Mouse (Mus musculus) heart, embryonic 11.5 days (tissue): ENCODE measurements at regions not wholly inside any gene's neighbourhood (a gene's known extent, or its start where the extent isn't known, plus 50 kb on each side); places are given as distances from the start of the nearest gene placed in this dataset.

Experiments used
- ATAC-seq: fragments of 200-750 bp; cut with Nextera tagmentation; replicated peaks from 2 replicates; pipeline ENCODE4 v1.8.0; 2017; ENCODE audit warnings: moderate library complexity; ENCODE audit not compliant: insufficient number of reproducible peaks, low FRiP score, low TSS enrichment
- H3K27ac ChIP-seq: fragments of 300-500 bp; sonication (generic); 2 replicates; pipeline ENCODE4 v1.5.1; 2014; ENCODE audit warnings: mild to moderate bottlenecking, low read depth, low read length
- H3K27me3 ChIP-seq: fragments of 300-500 bp; sonication (generic); 2 replicates; pipeline ENCODE4 v1.6.1; 2014; ENCODE audit warnings: mild to moderate bottlenecking, low read length, mixed read lengths; ENCODE audit not compliant: control insufficient read depth, insufficient read depth
- H3K36me3 ChIP-seq: fragments of 300-500 bp; sonication (generic); 2 replicates; pipeline ENCODE4 v1.6.1; 2014; ENCODE audit warnings: mild to moderate bottlenecking, low read length, moderate library complexity, mixed read lengths; ENCODE audit not compliant: control insufficient read depth, insufficient read depth
- H3K4me1 ChIP-seq: fragments of 300-500 bp; sonication (generic); 2 replicates; pipeline ENCODE4 v1.6.1; 2014; ENCODE audit warnings: low read length; ENCODE audit not compliant: control insufficient read depth, insufficient read depth
- H3K4me2 ChIP-seq: fragments of 300-500 bp; sonication (generic); 2 replicates; pipeline ENCODE4 v1.6.1; 2014; ENCODE audit warnings: mild to moderate bottlenecking, moderate library complexity
- H3K4me3 ChIP-seq: fragments of 300-500 bp; sonication (generic); 2 replicates; pipeline ENCODE4 v1.5.1; 2014; ENCODE audit warnings: low read depth, low read length
- H3K9ac ChIP-seq: fragments of 300-500 bp; sonication (generic); 2 replicates; pipeline ENCODE4 v1.6.1; 2014; ENCODE audit warnings: mild to moderate bottlenecking, low read depth, low read length, moderate library complexity
- H3K9me3 ChIP-seq: fragments of 300-500 bp; sonication (generic); replicated peaks from 2 replicates; pipeline ENCODE4 v1.6.1; 2016; ENCODE audit warnings: low read length; ENCODE audit not compliant: control insufficient read depth
- WGBS: fragments of 180-500 bp; shearing (Covaris S2); extraction: QIAGEN DNeasy Blood & Tissue Kit; methylation state at CpG from one replicate; pipeline ENCODE4 v1.1.7; 2014; ENCODE audit not compliant: insufficient replicate concordance; 5-methylcytosine and 5-hydroxymethylcytosine counted together

GRCm38 (mm10) chr1:128830671-128831240 is 238.7 kb upstream of the Cxcr4 start:
- H3K4me1 ChIP-seq: no peaks in the 10 kb centered on the region
- no peaks in the 10 kb centered on the region for H3K36me3 ChIP-seq
- H3K4me2 ChIP-seq: no peak overlapping the region
- no peak overlapping the region for H3K9ac ChIP-seq
- no peak overlapping the region for H3K4me3 ChIP-seq
- no peak overlapping the region for H3K27ac ChIP-seq
- WGBS: 84% methylated on average over 8 of the region's 8 CpGs
- no peak for ATAC-seq
- no peaks in the 10 kb centered on the region for H3K27me3 ChIP-seq
- no peaks in the 10 kb centered on the region for H3K9me3 ChIP-seq

- Histone ChIP-seq H3K27ac (no peak overlapping the region), H3K4me3 (no peak overlapping the region), H3K9me3 (no peaks in the 10 kb centered on the region), H3K36me3 (no peaks in the 10 kb centered on the region), H3K4me1 (no peaks in the 10 kb centered on the region), H3K9ac (no peak overlapping the region), H3K4me2 (no peak overlapping the region), H3K27me3 (no peaks in the 10 kb centered on the region)
- WGBS: 36% methylated on average over 2 of the region's 2 CpGs
- no peak for ATAC-seq
Observed at GRCm38 (mm10) chr1:128829536-128829935, 237.4 kb upstream of the Cxcr4 start.

- Histone ChIP-seq H3K9me3 (no peaks in the 10 kb centered on the region), H3K4me3 (no peak overlapping the region), H3K27ac (no peak overlapping the region), H3K4me2 (no peak overlapping the region), H3K27me3 (no peaks in the 10 kb centered on the region), H3K4me1 (no peaks in the 10 kb centered on the region), H3K36me3 (no peaks in the 10 kb centered on the region), H3K9ac (no peak overlapping the region)
- no peak for ATAC-seq
- 86% methylated on average over 11 of the region's 11 CpGs for WGBS
Observed at GRCm38 (mm10) chr1:128826419-128826818, 234.3 kb upstream of the Cxcr4 start.

- 67% methylated on average over 11 of the region's 11 CpGs for whole genome bisulfite sequencing
- Histone ChIP-seq H3K4me1 (no peaks in the 10 kb centered on the region), H3K27me3 (no peaks in the 10 kb centered on the region), H3K9ac (no peak overlapping the region), H3K4me2 (no peak overlapping the region), H3K4me3 (no peak overlapping the region), H3K9me3 (no peaks in the 10 kb centered on the region), H3K36me3 (no peaks in the 10 kb centered on the region), H3K27ac (no peak overlapping the region)
- no peak for ATAC-seq
Observed at GRCm38 (mm10) chr1:128824916-128825683, 233.0 kb upstream of the Cxcr4 start.

- 9% methylated on average over 8 of the region's 8 CpGs for WGBS
- no peak for ATAC-seq
- H3K27ac ChIP-seq: no peak overlapping the region
Observed at GRCm38 (mm10) chr1:128824235-128824634, 232.1 kb upstream of the Cxcr4 start.

GRCm38 (mm10) chr1:128821991-128822390 is 229.9 kb upstream of the Cxcr4 start:
- H3K4me2 ChIP-seq: no peak overlapping the region
- H3K9ac ChIP-seq: no peak overlapping the region
- H3K4me3 ChIP-seq: no peak overlapping the region
- H3K27me3 ChIP-seq: no peaks in the 10 kb centered on the region
- H3K27ac ChIP-seq: no peak overlapping the region
- no peaks in the 10 kb centered on the region for H3K4me1 ChIP-seq
- no peaks in the 10 kb centered on the region for H3K36me3 ChIP-seq
- ATAC-seq: no peak
- WGBS: 73% methylated on average over 6 of the region's 6 CpGs
- no peaks in the 10 kb centered on the region for H3K9me3 ChIP-seq

More at GRCm38 (mm10) chr1:128824235-128824634, 232.1 kb upstream of the Cxcr4 start:
- Histone ChIP-seq H3K9me3 (no peaks in the 10 kb centered on the region), H3K4me2 (no peak overlapping the region), H3K27me3 (no peaks in the 10 kb centered on the region), H3K9ac (no peak overlapping the region), H3K4me1 (no peaks in the 10 kb centered on the region), H3K4me3 (no peak overlapping the region), H3K36me3 (no peaks in the 10 kb centered on the region)

GRCm38 (mm10) chr1:128820527-128820926 is 228.4 kb upstream of the Cxcr4 start:
- 93% methylated on average over 1 of the region's 1 CpGs for WGBS
- no peaks in the 10 kb centered on the region for H3K36me3 ChIP-seq
- no peaks in the 10 kb centered on the region for H3K9me3 ChIP-seq
- no peak for ATAC-seq
- no peaks in the 10 kb centered on the region for H3K27me3 ChIP-seq
- no peaks in the 10 kb centered on the region for H3K4me1 ChIP-seq
- no peak overlapping the region for H3K4me2 ChIP-seq
- H3K4me3 ChIP-seq: no peak overlapping the region
- H3K9ac ChIP-seq: no peak overlapping the region
- no peak overlapping the region for H3K27ac ChIP-seq

GRCm38 (mm10) chr1:128819611-128820010 is 227.5 kb upstream of the Cxcr4 start:
- H3K4me1 ChIP-seq: no peaks in the 10 kb centered on the region
- 85% methylated on average over 6 of the region's 6 CpGs for WGBS
- no peak for ATAC-seq

DNA sequence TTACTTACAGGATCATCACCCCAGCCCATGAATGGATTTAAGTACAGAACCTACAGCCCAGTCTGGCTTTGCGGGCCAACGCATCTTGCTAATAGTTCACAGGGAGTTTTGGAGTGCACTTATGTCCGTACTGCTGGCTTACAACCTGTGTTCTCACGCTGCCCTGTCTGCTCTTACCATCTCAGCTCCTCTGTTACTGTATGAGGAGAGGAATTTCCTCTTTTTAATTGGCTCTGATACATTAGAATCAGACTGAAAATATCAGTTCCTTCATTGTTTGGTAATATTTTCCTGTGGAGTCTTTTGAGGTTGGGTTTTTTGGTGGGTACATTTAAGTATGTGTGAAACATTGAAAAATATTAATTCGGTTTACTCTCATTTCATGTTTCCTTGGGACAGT is 221.3 kb upstream of the Cxcr4 start:
- H3K27ac ChIP-seq: no peak overlapping the region
- no peaks in the 10 kb centered on the region for H3K36me3 ChIP-seq
- no peaks in the 10 kb centered on the region for H3K27me3 ChIP-seq
- ATAC-seq: no peak
- WGBS: 79% methylated on average over 5 of the region's 5 CpGs
- no peak overlapping the region for H3K4me3 ChIP-seq
- H3K4me2 ChIP-seq: no peak overlapping the region
- no peaks in the 10 kb centered on the region for H3K9me3 ChIP-seq
- no peaks in the 10 kb centered on the region for H3K4me1 ChIP-seq
- H3K9ac ChIP-seq: no peak overlapping the region

More at GRCm38 (mm10) chr1:128819611-128820010, 227.5 kb upstream of the Cxcr4 start:
- no peaks in the 10 kb centered on the region for H3K27me3 ChIP-seq
- no peak overlapping the region for H3K4me3 ChIP-seq
- no peak overlapping the region for H3K27ac ChIP-seq
- H3K9ac ChIP-seq: no peak overlapping the region
- no peaks in the 10 kb centered on the region for H3K36me3 ChIP-seq
- H3K9me3 ChIP-seq: no peaks in the 10 kb centered on the region
- no peak overlapping the region for H3K4me2 ChIP-seq
